Mouse (Mus musculus) lung, adult 2 months (tissue): ENCODE data around the gene Sec24b.

ENCODE experiments used
- CTCF ChIP-seq: fragments of 200-500 bp; IDR thresholded peaks from 2 replicates; pipeline ENCODE4 v1.5.1; 2011; ENCODE audit warnings: mild to moderate bottlenecking, low read length, control low read depth; ENCODE audit not compliant: insufficient read depth
- POLR2A ChIP-seq: fragments of 200-500 bp; IDR thresholded peaks from 2 replicates; pipeline ENCODE4 v1.6.1; 2011; ENCODE audit warnings: low read depth, mild to moderate bottlenecking, control low read depth, low read length, borderline replicate concordance; ENCODE audit errors: extremely low read depth

DNA sequence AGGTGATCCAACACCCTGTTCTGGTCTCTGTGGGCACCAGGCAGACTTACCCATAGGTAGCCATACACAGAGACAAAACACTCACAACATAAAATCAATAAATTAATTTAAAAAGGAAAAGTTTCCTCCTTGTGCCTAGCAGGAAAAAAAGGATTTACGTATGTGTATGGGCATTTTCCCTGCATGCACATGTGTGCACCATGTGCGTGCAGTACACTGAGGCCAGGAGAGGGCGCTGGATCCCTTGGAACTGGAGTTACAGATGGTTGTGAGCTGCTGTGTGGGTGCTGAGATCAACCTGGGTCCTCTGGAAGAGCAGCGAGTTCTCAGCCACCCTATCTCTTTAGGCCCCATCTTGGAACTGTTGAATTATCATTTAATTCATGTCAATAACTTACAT lies 76.0 kb downstream of the Sec24b start:
- TF ChIP-seq CTCF (peak; percentile 30; the same call in 1 of the 2 replicates), POLR2A (no peak)
